Mouse (Mus musculus) right cerebral cortex, postnatal 4 days (tissue): ENCODE results near the gene Plekha4.
A peak's percentile ranks its signal among the peaks of the same experiment; 100 is the strongest.
"Not testable (repeated sequence)": the region's sequence is repeated elsewhere in the genome, so short reads cannot be mapped to it uniquely, and the experiment has no call there.

Experiments
- DNase-seq: peaks from one replicate; pipeline ENCODE4 v3.0.0-alpha.2; 2022

Gene Plekha4

GRCm38 (mm10) chr7:45509912-45510787 is 16.0 kb upstream of the Plekha4 start, which contains the start of gene Nucb1:
Nucb1 (minus strand) TSS chr7:45510406.
- DNase-seq: peak; percentile 81

DNA sequence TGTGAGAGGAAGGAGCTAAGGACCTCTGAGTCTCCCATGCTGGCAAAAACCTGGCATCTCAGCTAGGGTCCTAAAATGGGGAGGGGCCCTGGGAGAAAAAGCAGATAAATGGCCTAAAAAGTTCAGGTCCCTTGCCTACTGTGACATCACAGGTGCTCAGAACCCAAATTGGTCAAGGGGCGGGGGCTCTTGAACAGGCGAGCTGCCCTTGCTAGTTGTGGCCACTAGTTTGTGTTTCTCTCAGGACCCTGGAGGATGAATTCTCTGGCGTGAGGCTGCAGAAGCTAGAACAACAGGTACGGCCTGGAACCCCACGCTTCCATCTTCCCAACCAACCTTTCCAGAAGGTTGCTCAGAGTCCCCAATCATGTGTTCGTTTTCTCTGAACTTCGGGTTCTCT is 11.7 kb upstream of the Plekha4 start:
- no peak for DNase-seq

GRCm38 (mm10) chr7:45515436-45515835 is 10.7 kb upstream of the Plekha4 start:
- DNase-seq: no peak

DNA sequence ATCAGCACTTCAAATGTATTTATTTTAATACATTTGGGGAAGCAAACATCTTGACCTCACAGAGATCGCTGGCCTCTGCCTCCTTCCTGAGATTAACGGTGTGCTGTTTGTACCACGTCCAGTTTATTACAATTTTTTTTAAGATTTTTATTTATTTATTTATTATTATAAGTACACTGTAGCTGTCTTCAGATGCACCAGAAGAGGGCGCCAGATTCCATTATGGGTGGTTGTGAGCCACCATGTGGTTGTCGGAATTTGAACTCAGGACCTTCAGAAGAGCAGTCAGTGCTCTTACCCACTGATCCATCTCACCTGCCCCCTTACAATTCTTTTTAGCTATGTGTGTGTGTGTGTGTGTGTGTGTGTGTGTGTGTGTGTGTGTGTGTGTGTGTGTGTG is 9.3 kb upstream of the Plekha4 start:
- DNase-seq: not testable (repeated sequence)

GRCm38 (mm10) chr7:45518618-45519017 is 7.5 kb upstream of the Plekha4 start:
- DNase-seq: no peak

- DNase-seq: peak; percentile 29
Observed at GRCm38 (mm10) chr7:45519345-45520120, 6.6 kb upstream of the Plekha4 start.

DNA sequence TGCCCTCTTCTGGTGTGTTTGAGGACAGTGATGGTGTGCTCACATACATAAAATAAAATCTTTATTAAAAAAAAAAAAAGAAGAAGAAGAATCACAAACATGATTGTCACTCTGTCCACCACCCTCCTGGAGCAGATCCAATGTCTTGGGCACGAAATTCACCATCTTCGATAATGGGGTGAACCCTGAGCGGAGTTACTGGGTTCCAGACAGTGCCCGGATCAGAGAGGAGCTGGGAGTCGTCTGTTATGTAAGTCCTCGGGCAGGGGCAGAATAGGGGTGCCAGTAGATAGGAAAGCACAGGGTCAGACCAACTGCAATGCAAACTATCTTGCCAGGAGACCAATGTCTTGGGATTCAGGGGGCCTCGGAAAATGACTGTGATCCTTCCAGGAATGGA is 5.5 kb upstream of the Plekha4 start:
- no peak for DNase-seq

DNA sequence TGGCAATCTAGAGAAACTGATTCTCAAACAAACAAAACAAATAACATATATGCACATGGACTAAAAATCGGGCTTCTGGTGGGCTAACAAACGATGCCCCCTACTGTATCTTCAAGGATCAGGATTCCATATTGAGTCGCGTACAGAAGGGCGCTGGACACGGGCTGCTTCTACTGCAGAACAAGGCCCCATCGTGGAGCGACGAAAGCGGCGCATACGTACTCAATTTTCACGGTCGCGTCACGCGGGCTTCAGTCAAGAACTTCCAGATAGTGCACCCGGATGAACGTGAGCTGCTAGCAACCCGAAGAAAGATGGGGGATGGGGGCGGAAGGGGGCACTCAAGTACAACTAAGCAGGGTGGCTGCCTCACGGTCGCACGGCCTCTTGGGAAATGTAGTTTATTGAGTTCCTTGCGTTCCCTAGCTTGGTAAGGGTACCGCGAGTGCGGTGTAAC is 4.4 kb upstream of the Plekha4 start:
- peak; percentile 84 for DNase-seq

- no peak for DNase-seq
Observed at GRCm38 (mm10) chr7:45522194-45522752, 3.9 kb upstream of the Plekha4 start.

- no peak for DNase-seq
Observed at GRCm38 (mm10) chr7:45522957-45523676, 3.0 kb upstream of the Plekha4 start.

DNA sequence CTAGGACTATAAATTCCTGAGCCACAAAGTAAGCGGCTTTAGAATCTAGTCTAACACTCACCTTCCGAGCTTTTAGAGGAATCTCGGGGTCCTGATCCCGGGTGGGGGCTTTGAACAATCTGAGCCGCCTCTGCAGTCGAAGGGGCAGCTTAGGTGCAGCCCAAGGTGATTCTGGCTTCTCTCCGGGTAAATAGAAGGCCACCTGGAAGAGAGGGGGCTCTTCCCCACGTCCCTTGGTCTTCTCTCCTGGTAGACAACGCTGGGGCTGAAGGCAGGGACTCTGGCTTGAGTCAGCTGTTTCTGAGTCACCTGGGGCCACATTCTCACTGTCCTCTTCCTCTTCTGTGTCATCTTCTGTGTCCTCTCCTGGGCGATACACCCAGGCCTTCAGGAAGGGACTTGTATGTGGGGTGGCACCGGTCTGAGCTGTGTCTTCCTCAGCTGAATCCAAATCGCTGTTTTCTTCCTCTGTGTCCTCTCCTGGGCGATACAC is 2.4 kb upstream of the Plekha4 start:
- DNase-seq: no peak

GRCm38 (mm10) chr7:45524841-45525621 is 1.1 kb upstream of the Plekha4 start:
- peak; percentile 27 for DNase-seq

- no peak for DNase-seq
Observed at GRCm38 (mm10) chr7:45526474-45527120, 467 bp downstream of the Plekha4 start.

DNA sequence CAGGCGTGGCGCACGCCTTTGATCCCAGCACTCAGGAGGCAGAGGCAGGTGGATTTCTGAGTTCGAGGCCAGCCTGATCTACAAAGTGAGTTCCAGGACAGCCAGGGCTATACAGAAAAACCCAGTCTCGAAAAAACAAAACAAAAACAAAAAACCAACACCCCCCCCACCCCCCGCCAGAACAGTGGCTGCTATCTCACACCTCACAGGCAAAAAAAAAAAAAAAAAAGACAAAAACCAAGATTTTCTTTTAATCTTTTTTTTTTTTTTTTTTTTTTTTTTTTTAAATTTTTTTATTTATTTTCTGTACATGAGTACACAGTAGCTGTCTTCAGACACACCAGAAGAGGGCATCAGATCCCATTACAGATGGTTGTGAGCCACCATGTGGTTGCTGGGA is 1.0 kb downstream of the Plekha4 start:
- not testable (repeated sequence) for DNase-seq

DNA sequence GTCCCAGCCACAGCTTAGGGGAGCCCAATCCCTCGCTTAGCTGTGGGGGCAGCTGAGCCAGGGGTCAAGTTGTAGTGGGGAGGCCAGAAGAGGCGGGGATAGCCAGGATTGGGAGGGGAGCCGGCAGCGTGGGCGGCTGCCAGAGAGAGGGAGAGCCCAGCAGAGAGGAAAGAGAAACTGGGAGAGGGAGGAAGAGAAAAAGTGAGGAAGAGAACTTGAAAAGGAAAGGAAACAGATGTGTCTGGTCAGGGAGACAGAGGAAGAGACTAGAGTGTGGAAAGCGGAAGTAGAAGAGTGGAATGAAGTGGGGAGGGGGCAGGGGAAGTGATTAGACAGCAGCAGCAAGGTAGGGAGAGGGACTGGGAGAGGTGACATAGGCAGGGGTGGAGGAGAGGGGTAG is 3.3 kb downstream of the Plekha4 start:
- DNase-seq: no peak

- DNase-seq: no peak
Observed at GRCm38 (mm10) chr7:45530643-45531042, 4.5 kb downstream of the Plekha4 start.

DNA sequence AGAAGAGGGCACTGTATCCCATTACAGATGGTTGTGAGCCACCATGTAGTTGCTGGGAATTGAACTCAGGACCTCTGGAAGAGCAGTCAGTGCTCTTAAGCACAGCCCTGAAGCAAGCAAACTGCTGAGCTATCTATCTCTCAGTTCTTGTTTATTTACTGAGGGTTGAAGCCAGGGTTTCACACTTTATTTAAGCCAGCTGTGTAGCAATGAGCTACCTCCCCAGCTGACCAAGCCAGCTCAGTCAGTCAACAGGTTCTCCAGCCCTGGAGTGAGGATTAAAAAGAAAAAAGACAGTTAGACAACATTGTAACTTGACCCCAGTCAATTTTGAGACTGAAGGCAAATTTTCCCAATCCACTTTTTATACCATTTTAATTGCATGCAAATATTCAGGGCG is 9.5 kb downstream of the Plekha4 start:
- no peak for DNase-seq

GRCm38 (mm10) chr7:45537602-45538001 is 11.5 kb downstream of the Plekha4 start:
- DNase-seq: no peak

- peak; percentile 54 for DNase-seq
Observed at GRCm38 (mm10) chr7:45538163-45539041, 12.3 kb downstream of the Plekha4 start.

DNA sequence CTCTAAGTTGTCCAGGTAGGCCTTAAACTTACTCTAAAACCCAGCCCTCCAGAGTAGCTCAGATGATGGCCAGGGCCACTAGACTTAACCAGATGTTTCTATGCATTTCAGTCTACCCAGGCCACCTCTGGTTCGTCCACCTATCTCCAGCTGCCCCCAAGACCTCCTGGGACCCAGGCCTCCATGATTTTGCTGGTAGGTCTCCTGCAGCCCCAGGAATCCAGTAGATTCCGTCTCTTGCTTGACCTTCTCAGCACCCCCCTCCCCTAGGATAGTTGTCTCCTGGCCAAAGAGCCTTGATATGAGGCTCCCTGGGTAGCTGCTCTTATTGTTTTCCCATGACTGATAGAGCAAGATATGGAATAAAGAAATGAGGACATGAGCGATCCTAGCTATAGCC is 13.0 kb downstream of the Plekha4 start:
- no peak for DNase-seq
